Mouse (Mus musculus) small intestine, adult 2 months (tissue): ENCODE measurements around the gene 2310022B05Rik. TPM values are rescaled to one million over a fixed set of nuclear protein-coding genes. Genes with fewer than 3 reads are reported as not detected.
A peak's percentile ranks its signal among the peaks of the same experiment; 100 is the strongest.

Experiments used
- H3K27ac ChIP-seq: fragments of 200-500 bp; 2 replicates; pipeline ENCODE4 v1.5.1; 2012; ENCODE audit warnings: low read depth, low read length, control low read depth, inconsistent platforms; ENCODE audit not compliant: insufficient read depth
- H3K27me3 ChIP-seq: fragments of 200-500 bp; 2 replicates; pipeline ENCODE4 v1.6.1; 2012; ENCODE audit warnings: mild to moderate bottlenecking, moderate library complexity, low read length, inconsistent platforms; ENCODE audit not compliant: control insufficient read depth, insufficient read depth
- H3K36me3 ChIP-seq: fragments of 200-500 bp; 2 replicates; pipeline ENCODE4 v1.6.1; 2012; ENCODE audit warnings: mild to moderate bottlenecking, low read length, control low read depth, inconsistent platforms; ENCODE audit not compliant: control insufficient read depth, insufficient read depth
- H3K4me1 ChIP-seq: fragments of 200-500 bp; 2 replicates; pipeline ENCODE4 v1.6.1; 2012; ENCODE audit warnings: low read length, inconsistent platforms, mixed read lengths; ENCODE audit not compliant: control insufficient read depth, insufficient read depth, insufficient read length
- H3K4me3 ChIP-seq: fragments of 200-500 bp; 2 replicates; pipeline ENCODE4 v1.5.1; 2012; ENCODE audit warnings: low read depth, mild to moderate bottlenecking, control low read depth, inconsistent platforms, low read length, moderate library complexity
- CTCF ChIP-seq: fragments of 200-500 bp; IDR thresholded peaks from 2 replicates; pipeline ENCODE4 v1.5.1; 2012; ENCODE audit warnings: low read depth, mild to moderate bottlenecking, control low read depth, inconsistent platforms, low read length, moderate library complexity, mixed read lengths; ENCODE audit not compliant: insufficient replicate concordance, insufficient read length; ENCODE audit errors: extremely low read depth
- POLR2A ChIP-seq: fragments of 200-500 bp; IDR thresholded peaks from 2 replicates; pipeline ENCODE4 v1.6.1; 2012; ENCODE audit warnings: low read depth, mild to moderate bottlenecking, control low read depth, inconsistent platforms, low read length, moderate library complexity
- WGBS: fragments of 180-500 bp; shearing (Covaris S2); methylation state at CpG from one replicate; pipeline ENCODE4 v1.1.7; 2018; 5-methylcytosine and 5-hydroxymethylcytosine counted together
- polyA plus RNA-seq: library from polyadenylated mRNA; depleted of rRNA; stranded (reverse); fragments of >200 nt; gene quantifications from 2 replicates; pipeline ENCODE4 v1.2.3, GENCODE M21; 2012; rRNA removed

Gene 2310022B05Rik
- 11.7 and 35.0 TPM in 2 replicates for polyA plus RNA-seq

- Histone ChIP-seq H3K4me1 (peaks cover 16% of the 10 kb centered on the region), H3K4me3 (peak within 1 kb of the TSS; percentile 91), H3K27me3 (no peaks in the 10 kb centered on the region), H3K36me3 (no peaks in the 10 kb centered on the region), H3K27ac (peak within 1 kb of the TSS; percentile 57; the same call in 1 of the 2 replicates)
- 2% methylated on average over 69 of the region's 69 CpGs for WGBS
- TF ChIP-seq CTCF (no peak), POLR2A (peak; percentile 27; the same call in 1 of the 2 replicates)
These were observed at the start of gene 2310022B05Rik for GRCm38 (mm10) chr8:124663112-124663873. Gene 2310022B05Rik (minus strand): TSS chr8:124663369.

GRCm38 (mm10) chr8:124705823-124706222 lies 42.7 kb upstream of the 2310022B05Rik start:
- TF ChIP-seq POLR2A (no peak), CTCF (no peak)
- 86% methylated on average over 8 of the region's 8 CpGs for WGBS
- peaks cover 21% of the 10 kb centered on the region for H3K36me3 ChIP-seq
- H3K27ac ChIP-seq: no peak overlapping the region
- H3K4me3 ChIP-seq: no peak overlapping the region
- H3K4me1 ChIP-seq: peaks cover 6% of the 10 kb centered on the region; the same call in 1 of the 2 replicates
- no peaks in the 10 kb centered on the region for H3K27me3 ChIP-seq

- H3K27me3 ChIP-seq: no peaks in the 10 kb centered on the region
- H3K4me3 ChIP-seq: no peak overlapping the region
- H3K36me3 ChIP-seq: peaks cover 15% of the 10 kb centered on the region
- 91% methylated on average over 4 of the region's 4 CpGs for WGBS
- H3K27ac ChIP-seq: no peak overlapping the region
- H3K4me1 ChIP-seq: peaks cover 9% of the 10 kb centered on the region; the same call in 1 of the 2 replicates
- no peak for TF ChIP-seq POLR2A
- no peak for TF ChIP-seq CTCF
These were observed 41.2 kb upstream of the 2310022B05Rik start for GRCm38 (mm10) chr8:124704376-124704775.

GRCm38 (mm10) chr8:124703526-124703925 lies 40.4 kb upstream of the 2310022B05Rik start:
- H3K36me3 ChIP-seq: peaks cover 14% of the 10 kb centered on the region

GRCm38 (mm10) chr8:124702183-124702582 lies 39.0 kb upstream of the 2310022B05Rik start:
- H3K4me3 ChIP-seq: no peak overlapping the region
- WGBS: 83% methylated on average over 3 of the region's 3 CpGs
- H3K27me3 ChIP-seq: no peaks in the 10 kb centered on the region
- H3K27ac ChIP-seq: no peak overlapping the region
- H3K4me1 ChIP-seq: peaks cover 9% of the 10 kb centered on the region; the same call in 1 of the 2 replicates
- H3K36me3 ChIP-seq: peaks cover 21% of the 10 kb centered on the region
- TF ChIP-seq POLR2A (no peak), CTCF (no peak)

More at GRCm38 (mm10) chr8:124703526-124703925, 40.4 kb upstream of the 2310022B05Rik start:
- 71% methylated on average over 4 of the region's 4 CpGs for WGBS
- H3K4me3 ChIP-seq: no peak overlapping the region
- peaks cover 9% of the 10 kb centered on the region; the same call in 1 of the 2 replicates for H3K4me1 ChIP-seq
- no peak for TF ChIP-seq POLR2A
- TF ChIP-seq CTCF: no peak
- H3K27me3 ChIP-seq: no peaks in the 10 kb centered on the region
- no peak overlapping the region for H3K27ac ChIP-seq

GRCm38 (mm10) chr8:124701023-124701422 lies 37.9 kb upstream of the 2310022B05Rik start:
- Histone ChIP-seq H3K27me3 (no peaks in the 10 kb centered on the region), H3K4me3 (no peak overlapping the region), H3K27ac (peak overlapping the region; percentile 52), H3K4me1 (peaks cover 8% of the 10 kb centered on the region; the same call in 1 of the 2 replicates), H3K36me3 (peaks cover 18% of the 10 kb centered on the region)
- no peak for TF ChIP-seq CTCF
- TF ChIP-seq POLR2A: no peak
- 58% methylated on average over 9 of the region's 9 CpGs for WGBS

GRCm38 (mm10) chr8:124700271-124700670 lies 37.1 kb upstream of the 2310022B05Rik start:
- WGBS: 88% methylated on average over 5 of the region's 5 CpGs

More at GRCm38 (mm10) chr8:124700271-124700670, 37.1 kb upstream of the 2310022B05Rik start:
- peaks cover 6% of the 10 kb centered on the region; the same call in 1 of the 2 replicates for H3K4me1 ChIP-seq
- H3K36me3 ChIP-seq: peaks cover 13% of the 10 kb centered on the region
- H3K27ac ChIP-seq: peak overlapping the region; percentile 52
- no peak for TF ChIP-seq POLR2A
- TF ChIP-seq CTCF: no peak
- no peak overlapping the region for H3K4me3 ChIP-seq
- no peaks in the 10 kb centered on the region for H3K27me3 ChIP-seq
